Mouse (Mus musculus): Measurements from ENCODE around the gene Cybrd1.
A peak's percentile ranks its signal among the peaks of the same experiment; 100 is the strongest.

Gene Cybrd1

GRCm38 (mm10) chr2:71123591-71123990 is 5.9 kb downstream of the Cybrd1 start:
- DNase-seq (ENCODE audit: low spot score), result no peak

- DNase-seq (ENCODE audit: low spot score), result no peak
These were observed 10.2 kb downstream of the Cybrd1 start for GRCm38 (mm10) chr2:71127779-71128534.

- DNase-seq (ENCODE audit: low spot score), result no peak
These were observed 12.6 kb downstream of the Cybrd1 start for GRCm38 (mm10) chr2:71130366-71130765.

- no peak for DNase-seq (ENCODE audit: low spot score)
These were observed 14.3 kb downstream of the Cybrd1 start for GRCm38 (mm10) chr2:71131866-71132496.

GRCm38 (mm10) chr2:71134041-71134505 is 16.4 kb downstream of the Cybrd1 start:
- DNase-seq (ENCODE audit: low spot score), result no peak

- no peak for DNase-seq (ENCODE audit: low spot score)
These were observed 17.1 kb downstream of the Cybrd1 start for GRCm38 (mm10) chr2:71134836-71135235.

- no peak for DNase-seq (ENCODE audit: low spot score)
These were observed 22.9 kb downstream of the Cybrd1 start for GRCm38 (mm10) chr2:71140622-71141021.

- DNase-seq (ENCODE audit: low spot score), result no peak
These were observed 24.7 kb downstream of the Cybrd1 start for GRCm38 (mm10) chr2:71142410-71142809.

GRCm38 (mm10) chr2:71145853-71146252 is 28.1 kb downstream of the Cybrd1 start:
- DNase-seq (ENCODE audit: low spot score), result no peak

GRCm38 (mm10) chr2:71146266-71146665 is 28.5 kb downstream of the Cybrd1 start:
- no peak for DNase-seq (ENCODE audit: low spot score)

- no peak for DNase-seq (ENCODE audit: low spot score)
These were observed 30.1 kb downstream of the Cybrd1 start for GRCm38 (mm10) chr2:71147816-71148215.

- no peak for DNase-seq (ENCODE audit: low spot score)
These were observed 34.4 kb downstream of the Cybrd1 start for GRCm38 (mm10) chr2:71152170-71152569.

GRCm38 (mm10) chr2:71155486-71155885 is 37.8 kb downstream of the Cybrd1 start:
- peak; percentile 83 for DNase-seq (ENCODE audit: low spot score)

GRCm38 (mm10) chr2:71156446-71156845 is 38.7 kb downstream of the Cybrd1 start:
- peak; percentile 21 for DNase-seq (ENCODE audit: low spot score)

GRCm38 (mm10) chr2:71157881-71158280 is 40.2 kb downstream of the Cybrd1 start:
- DNase-seq (ENCODE audit: low spot score), result no peak

- no peak for DNase-seq (ENCODE audit: low spot score)
These were observed 42.0 kb downstream of the Cybrd1 start for GRCm38 (mm10) chr2:71159576-71160306.

- no peak for DNase-seq (ENCODE audit: low spot score)
These were observed 42.7 kb downstream of the Cybrd1 start for GRCm38 (mm10) chr2:71160307-71160861.

- no peak for DNase-seq (ENCODE audit: low spot score)
These were observed 43.8 kb downstream of the Cybrd1 start for GRCm38 (mm10) chr2:71161558-71161957.

- no peak for DNase-seq (ENCODE audit: low spot score)
These were observed 45.3 kb downstream of the Cybrd1 start for GRCm38 (mm10) chr2:71162831-71163621.

- no peak for DNase-seq (ENCODE audit: low spot score)
These were observed 49.5 kb downstream of the Cybrd1 start for GRCm38 (mm10) chr2:71167211-71167610.

GRCm38 (mm10) chr2:71168461-71169021 is 50.8 kb downstream of the Cybrd1 start:
- no peak for DNase-seq (ENCODE audit: low spot score)

All from ovary, postnatal 14 days (tissue).